10 mouse cellular contexts compared by ENCODE assay signal in genomic region chr11:51960967-51961471, GRCm38 (mm10). TPM values are rescaled to one million over a fixed set of nuclear protein-coding genes. Genes with fewer than 3 reads are reported as not detected.
DNase-seq lines count a peak whose midpoint lies in the region; ATAC-seq and TF ChIP-seq lines count a peak whose summit lies in the region.
"Had no signal": no experiment of that assay in that cellular context is flagged by ENCODE, and none has a peak within 500 bp of the region (broad histone marks: within the 10 kb centered on the region; RNA-seq: fewer than 3 reads in every experiment).

No protein-coding gene starts in this region.

- H3K27me3 ChIP-seq in heart, adult 2 months (ENCODE audit: control insufficient read depth, insufficient read depth, low read length) = no peaks in the 10 kb centered on the region
- peaks cover 5% of the 10 kb centered on the region; the same call in 1 of the 2 replicates for H3K27me3 ChIP-seq in heart, embryonic 11.5 days (ENCODE audit: control insufficient read depth, insufficient read depth, low read length)
- no peaks in the 10 kb centered on the region for H3K27me3 ChIP-seq in midbrain, embryonic 15.5 days (replicated peaks)
- H3K27me3 ChIP-seq: liver, embryonic 13.5 days had no signal

- DNase-seq in heart, adult 2 months = peak in 1 of 2 experiments; percentile 30
- DNase-seq in R1 (ENCODE audit: low read depth, low spot score) = peak; percentile 42
- peak; percentile 48 for DNase-seq in layer of hippocampus, adult 9-11 months
- peak; percentile 26 to 41 for DNase-seq in right cerebral cortex, adult 2 months (ENCODE audit: low spot score in 2 of 2)
- DNase-seq in spleen, postnatal 10 days (ENCODE audit: low spot score in 2 of 2) = no peak
- DNase-seq in spleen, postnatal 4 days (ENCODE audit: low spot score in 2 of 2) = no peak
- DNase-seq: liver, embryonic 13.5 days had no signal

- no peaks in the 10 kb centered on the region for H3K79me2 ChIP-seq in heart, adult 2 months (replicated peaks; ENCODE audit: control insufficient read depth, insufficient read depth, low read length)

- ATAC-seq in heart, embryonic 11.5 days (replicated peaks; ENCODE audit: insufficient number of reproducible peaks, low FRiP score, low TSS enrichment) = no peak
- no peak for ATAC-seq in midbrain, embryonic 15.5 days (replicated peaks)

- H3K36me3 ChIP-seq in heart, adult 2 months (ENCODE audit: control insufficient read depth, insufficient read depth, low read length) = no peaks in the 10 kb centered on the region
- H3K36me3 ChIP-seq in heart, embryonic 11.5 days (ENCODE audit: control insufficient read depth, insufficient read depth, low read length) = no peaks in the 10 kb centered on the region
- H3K36me3 ChIP-seq in midbrain, embryonic 15.5 days (replicated peaks) = no peaks in the 10 kb centered on the region
- H3K36me3 ChIP-seq: heart, embryonic 13.5 days; liver, embryonic 13.5 days had no signal

- no peaks in the 10 kb centered on the region for H3K9me3 ChIP-seq in heart, embryonic 11.5 days (replicated peaks; ENCODE audit: control insufficient read depth, low read length)
- H3K9me3 ChIP-seq in midbrain, embryonic 15.5 days = no peaks in the 10 kb centered on the region
- H3K9me3 ChIP-seq: heart, embryonic 13.5 days; liver, embryonic 13.5 days had no signal

- H3K27ac ChIP-seq in heart, adult 2 months = no peak overlapping the region
- H3K27ac ChIP-seq in heart, embryonic 11.5 days (ENCODE audit: low read depth, low read length) = no peak overlapping the region
- H3K27ac ChIP-seq in midbrain, embryonic 15.5 days = no peak overlapping the region
- H3K27ac ChIP-seq: heart, embryonic 13.5 days; liver, embryonic 13.5 days had no signal

- no peak overlapping the region for H3K4me3 ChIP-seq in heart, adult 2 months
- H3K4me3 ChIP-seq in heart, embryonic 11.5 days (ENCODE audit: low read depth, low read length) = no peak overlapping the region
- H3K4me3 ChIP-seq in midbrain, embryonic 15.5 days = no peak overlapping the region
- H3K4me3 ChIP-seq: heart, embryonic 13.5 days; liver, embryonic 13.5 days had no signal

- peak; percentile 37 for TF ChIP-seq CTCF in heart, adult 2 months (IDR thresholded peaks at IDR 0.05)

- intact Hi-C loops in heart, adult 2 months (cut with DNase I) = no loop called here

- WGBS in heart, adult 2 months = 54% methylated on average over 11 of the region's 11 CpGs
- 71% methylated on average over 11 of the region's 11 CpGs for WGBS in heart, embryonic 11.5 days (ENCODE audit: insufficient replicate concordance)
- WGBS in midbrain, embryonic 15.5 days = 68% methylated on average over 11 of the region's 11 CpGs

- H3K4me2 ChIP-seq in heart, embryonic 11.5 days = no peak overlapping the region
- H3K4me2 ChIP-seq in midbrain, embryonic 15.5 days = no peak overlapping the region
- H3K4me2 ChIP-seq: heart, embryonic 13.5 days; liver, embryonic 13.5 days had no signal

- H3K4me1 ChIP-seq in heart, adult 2 months (ENCODE audit: control insufficient read depth, insufficient read depth, low read length) = no peaks in the 10 kb centered on the region
- H3K4me1 ChIP-seq in heart, embryonic 11.5 days (ENCODE audit: control insufficient read depth, insufficient read depth, low read length) = peaks cover 5% of the 10 kb centered on the region; the same call in 1 of the 2 replicates
- H3K4me1 ChIP-seq in midbrain, embryonic 15.5 days = no peaks in the 10 kb centered on the region
- H3K4me1 ChIP-seq: liver, embryonic 13.5 days had no signal

- no peak for TF ChIP-seq EP300 in heart, adult 2 months (IDR thresholded peaks at IDR 0.05; ENCODE audit: insufficient read depth, low read depth, low read length)

- no peak for TF ChIP-seq POLR2A in heart, adult 2 months (IDR thresholded peaks at IDR 0.05; ENCODE audit: insufficient read depth, low read depth, low read length)

- no peak overlapping the region for H3K9ac ChIP-seq in heart, adult 2 months (ENCODE audit: low read depth, low read length)
- no peak overlapping the region for H3K9ac ChIP-seq in heart, embryonic 11.5 days (ENCODE audit: low read depth, low read length)
- H3K9ac ChIP-seq in midbrain, embryonic 15.5 days = no peak overlapping the region
- H3K9ac ChIP-seq: heart, embryonic 13.5 days; liver, embryonic 13.5 days had no signal

RNA-seq across cellular contexts. Expression of gene Cdkn2aipnl, which starts 6.4 kb away (rescaled TPM):
- 10 to 100 TPM; 10.2 to 10.8 TPM for total RNA-seq in heart, adult 2 months (2021)
- 8.4 and 14.1 TPM in 2 replicates for polyA plus RNA-seq in heart, adult 2 months (2012; rRNA removed)
- 78.3 and 82.1 TPM in 2 replicates for polyA plus RNA-seq in heart, embryonic 11.5 days (2014; fragmentation: Nextera tagmentation; extraction: Ambion mirVana)
- polyA plus RNA-seq in midbrain, embryonic 15.5 days (2015; fragmentation: Nextera tagmentation; extraction: Ambion mirVana) = 120 and 121 TPM in 2 replicates

RNA-seq across cellular contexts. Expression of gene Ube2b, which starts 39.5 kb away (rescaled TPM):
- total RNA-seq in heart, adult 2 months (2021) = 100 to 1,000 TPM; 265 to 344 TPM
- 197 and 295 TPM in 2 replicates for polyA plus RNA-seq in heart, adult 2 months (2012; rRNA removed)
- polyA plus RNA-seq in heart, embryonic 11.5 days (2014; fragmentation: Nextera tagmentation; extraction: Ambion mirVana) = 163 and 172 TPM in 2 replicates
- 223 and 231 TPM in 2 replicates for polyA plus RNA-seq in midbrain, embryonic 15.5 days (2015; fragmentation: Nextera tagmentation; extraction: Ambion mirVana)

RNA-seq across cellular contexts. Expression of gene Cdkl3, which starts 43.0 kb away (rescaled TPM):
- total RNA-seq in heart, adult 2 months (2021) = 1 to 10 TPM; 4.6 to 5.2 TPM
- polyA plus RNA-seq in heart, adult 2 months (2012; rRNA removed) = 3.0 and 4.2 TPM in 2 replicates
- polyA plus RNA-seq in heart, embryonic 11.5 days (2014; fragmentation: Nextera tagmentation; extraction: Ambion mirVana) = 9.1 and 9.9 TPM in 2 replicates
- polyA plus RNA-seq in midbrain, embryonic 15.5 days (2015; fragmentation: Nextera tagmentation; extraction: Ambion mirVana) = 28.9 and 30.3 TPM in 2 replicates

Comparison
In these comparisons a context has a peak if more than half of its experiments do, and no peak if none do; other contexts are left out.
1. DNase-seq: peak in R1 (single experiment), layer of hippocampus, adult 9-11 months (single experiment) and right cerebral cortex, adult 2 months (2 of 2); none in spleen, postnatal 10 days (0 of 2) and spleen, postnatal 4 days (0 of 2).